Mouse (Mus musculus): ENCODE measurements around the gene Ergic2. TPM values are rescaled to one million over a fixed set of nuclear protein-coding genes. Genes with fewer than 3 reads are reported as not detected.

Ergic2 gene
- polyA plus RNA-seq, 1 experiment from 2014 or later = 213 TPM

- no peak for ATAC-seq (replicated peaks; ENCODE audit: low FRiP score)
- no peak for DNase-seq (ENCODE audit: low spot score)
- no peak overlapping the region for H3K9ac ChIP-seq (ENCODE audit: low read length)
These were observed 36.5 kb upstream of the Ergic2 start for GRCm38 (mm10) chr6:148248625-148249024.

GRCm38 (mm10) chr6:148246544-148246943 is 34.4 kb upstream of the Ergic2 start:
- Histone ChIP-seq H3K27me3 (ENCODE audit: control insufficient read depth, insufficient read depth, low read length) (no peaks in the 10 kb centered on the region), H3K27ac (ENCODE audit: low read depth, low read length) (no peak overlapping the region), H3K9ac (ENCODE audit: low read length) (no peak overlapping the region), H3K4me2 (ENCODE audit: low read depth, low read length, severe bottlenecking) (no peak overlapping the region), H3K4me3 (ENCODE audit: low read depth, low read length) (no peak overlapping the region), H3K36me3 (ENCODE audit: control insufficient read depth, insufficient read depth, low read length) (no peaks in the 10 kb centered on the region), H3K4me1 (replicated peaks; ENCODE audit: control insufficient read depth, insufficient read depth, low read length) (no peaks in the 10 kb centered on the region), H3K9me3 (ENCODE audit: control insufficient read depth, low read length) (no peaks in the 10 kb centered on the region)
- WGBS = 82% methylated on average over 7 of the region's 7 CpGs
- no peak for ATAC-seq (replicated peaks; ENCODE audit: low FRiP score)
- no peak for DNase-seq (ENCODE audit: low spot score)

More at GRCm38 (mm10) chr6:148248625-148249024, 36.5 kb upstream of the Ergic2 start:
- WGBS = 65% methylated on average over 2 of the region's 2 CpGs
- H3K4me1 ChIP-seq (replicated peaks; ENCODE audit: control insufficient read depth, insufficient read depth, low read length) = no peaks in the 10 kb centered on the region
- H3K4me3 ChIP-seq (ENCODE audit: low read depth, low read length) = no peak overlapping the region
- H3K9me3 ChIP-seq (ENCODE audit: control insufficient read depth, low read length) = no peaks in the 10 kb centered on the region
- no peak overlapping the region for H3K4me2 ChIP-seq (ENCODE audit: low read depth, low read length, severe bottlenecking)
- H3K36me3 ChIP-seq (ENCODE audit: control insufficient read depth, insufficient read depth, low read length) = no peaks in the 10 kb centered on the region
- H3K27me3 ChIP-seq (ENCODE audit: control insufficient read depth, insufficient read depth, low read length) = no peaks in the 10 kb centered on the region
- H3K27ac ChIP-seq (ENCODE audit: low read depth, low read length) = no peak overlapping the region

GRCm38 (mm10) chr6:148244836-148245235 is 32.7 kb upstream of the Ergic2 start:
- H3K4me3 ChIP-seq (ENCODE audit: low read depth, low read length) = no peak overlapping the region

GRCm38 (mm10) chr6:148242304-148242703 is 30.1 kb upstream of the Ergic2 start:
- no peak overlapping the region for H3K4me3 ChIP-seq (ENCODE audit: low read depth, low read length)
- no peak for ATAC-seq (replicated peaks; ENCODE audit: low FRiP score)
- H3K36me3 ChIP-seq (ENCODE audit: control insufficient read depth, insufficient read depth, low read length) = no peaks in the 10 kb centered on the region
- no peak overlapping the region for H3K27ac ChIP-seq (ENCODE audit: low read depth, low read length)
- H3K9ac ChIP-seq (ENCODE audit: low read length) = no peak overlapping the region
- H3K9me3 ChIP-seq (ENCODE audit: control insufficient read depth, low read length) = no peaks in the 10 kb centered on the region
- H3K4me1 ChIP-seq (replicated peaks; ENCODE audit: control insufficient read depth, insufficient read depth, low read length) = no peaks in the 10 kb centered on the region
- H3K27me3 ChIP-seq (ENCODE audit: control insufficient read depth, insufficient read depth, low read length) = no peaks in the 10 kb centered on the region
- WGBS = 73% methylated on average over 3 of the region's 3 CpGs
- DNase-seq (ENCODE audit: low spot score) = no peak
- no peak overlapping the region for H3K4me2 ChIP-seq (ENCODE audit: low read depth, low read length, severe bottlenecking)

More at GRCm38 (mm10) chr6:148244836-148245235, 32.7 kb upstream of the Ergic2 start:
- no peak overlapping the region for H3K9ac ChIP-seq (ENCODE audit: low read length)
- no peaks in the 10 kb centered on the region for H3K9me3 ChIP-seq (ENCODE audit: control insufficient read depth, low read length)
- H3K27me3 ChIP-seq (ENCODE audit: control insufficient read depth, insufficient read depth, low read length) = no peaks in the 10 kb centered on the region
- H3K4me1 ChIP-seq (replicated peaks; ENCODE audit: control insufficient read depth, insufficient read depth, low read length) = no peaks in the 10 kb centered on the region
- no peak overlapping the region for H3K27ac ChIP-seq (ENCODE audit: low read depth, low read length)
- DNase-seq (ENCODE audit: low spot score) (no peak), ATAC-seq (replicated peaks; ENCODE audit: low FRiP score) (no peak)
- 89% methylated on average over 1 of the region's 1 CpGs for WGBS
- H3K36me3 ChIP-seq (ENCODE audit: control insufficient read depth, insufficient read depth, low read length) = no peaks in the 10 kb centered on the region
- H3K4me2 ChIP-seq (ENCODE audit: low read depth, low read length, severe bottlenecking) = no peak overlapping the region

GRCm38 (mm10) chr6:148241685-148242084 is 29.5 kb upstream of the Ergic2 start:
- Histone ChIP-seq H3K27ac (ENCODE audit: low read depth, low read length) (no peak overlapping the region), H3K9ac (ENCODE audit: low read length) (no peak overlapping the region), H3K36me3 (ENCODE audit: control insufficient read depth, insufficient read depth, low read length) (no peaks in the 10 kb centered on the region), H3K27me3 (ENCODE audit: control insufficient read depth, insufficient read depth, low read length) (no peaks in the 10 kb centered on the region), H3K4me3 (ENCODE audit: low read depth, low read length) (no peak overlapping the region), H3K4me1 (replicated peaks; ENCODE audit: control insufficient read depth, insufficient read depth, low read length) (no peaks in the 10 kb centered on the region), H3K4me2 (ENCODE audit: low read depth, low read length, severe bottlenecking) (no peak overlapping the region), H3K9me3 (ENCODE audit: control insufficient read depth, low read length) (no peaks in the 10 kb centered on the region)
- no peak for DNase-seq (ENCODE audit: low spot score)
- ATAC-seq (replicated peaks; ENCODE audit: low FRiP score) = no peak
- WGBS = 90% methylated on average over 5 of the region's 5 CpGs

- H3K36me3 ChIP-seq (ENCODE audit: control insufficient read depth, insufficient read depth, low read length) = no peaks in the 10 kb centered on the region
- ATAC-seq (replicated peaks; ENCODE audit: low FRiP score) (no peak), DNase-seq (ENCODE audit: low spot score) (no peak)
- no peaks in the 10 kb centered on the region for H3K9me3 ChIP-seq (ENCODE audit: control insufficient read depth, low read length)
- 91% methylated on average over 1 of the region's 1 CpGs for WGBS
- H3K4me1 ChIP-seq (replicated peaks; ENCODE audit: control insufficient read depth, insufficient read depth, low read length) = no peaks in the 10 kb centered on the region
- H3K9ac ChIP-seq (ENCODE audit: low read length) = no peak overlapping the region
- no peak overlapping the region for H3K4me3 ChIP-seq (ENCODE audit: low read depth, low read length)
- H3K27me3 ChIP-seq (ENCODE audit: control insufficient read depth, insufficient read depth, low read length) = no peaks in the 10 kb centered on the region
- H3K4me2 ChIP-seq (ENCODE audit: low read depth, low read length, severe bottlenecking) = no peak overlapping the region
- no peak overlapping the region for H3K27ac ChIP-seq (ENCODE audit: low read depth, low read length)
These were observed 27.1 kb upstream of the Ergic2 start for GRCm38 (mm10) chr6:148239311-148239710.

GRCm38 (mm10) chr6:148237453-148237852 is 25.3 kb upstream of the Ergic2 start:
- no peak for ATAC-seq (replicated peaks; ENCODE audit: low FRiP score)
- no peaks in the 10 kb centered on the region for H3K4me1 ChIP-seq (replicated peaks; ENCODE audit: control insufficient read depth, insufficient read depth, low read length)
- no peaks in the 10 kb centered on the region for H3K9me3 ChIP-seq (ENCODE audit: control insufficient read depth, low read length)
- H3K9ac ChIP-seq (ENCODE audit: low read length) = no peak overlapping the region
- H3K27me3 ChIP-seq (ENCODE audit: control insufficient read depth, insufficient read depth, low read length) = no peaks in the 10 kb centered on the region
- no peak overlapping the region for H3K4me2 ChIP-seq (ENCODE audit: low read depth, low read length, severe bottlenecking)
- no peak for DNase-seq (ENCODE audit: low spot score)
- H3K36me3 ChIP-seq (ENCODE audit: control insufficient read depth, insufficient read depth, low read length) = no peaks in the 10 kb centered on the region
- no peak overlapping the region for H3K4me3 ChIP-seq (ENCODE audit: low read depth, low read length)
- H3K27ac ChIP-seq (ENCODE audit: low read depth, low read length) = no peak overlapping the region
- WGBS = 63% methylated on average over 5 of the region's 5 CpGs

- Histone ChIP-seq H3K9ac (ENCODE audit: low read length) (no peak overlapping the region), H3K4me3 (ENCODE audit: low read depth, low read length) (no peak overlapping the region), H3K4me2 (ENCODE audit: low read depth, low read length, severe bottlenecking) (no peak overlapping the region), H3K4me1 (replicated peaks; ENCODE audit: control insufficient read depth, insufficient read depth, low read length) (no peaks in the 10 kb centered on the region), H3K27ac (ENCODE audit: low read depth, low read length) (no peak overlapping the region), H3K9me3 (ENCODE audit: control insufficient read depth, low read length) (no peaks in the 10 kb centered on the region), H3K36me3 (ENCODE audit: control insufficient read depth, insufficient read depth, low read length) (no peaks in the 10 kb centered on the region), H3K27me3 (ENCODE audit: control insufficient read depth, insufficient read depth, low read length) (no peaks in the 10 kb centered on the region)
- ATAC-seq (replicated peaks; ENCODE audit: low FRiP score) (no peak), DNase-seq (ENCODE audit: low spot score) (no peak)
- 84% methylated on average over 3 of the region's 3 CpGs for WGBS
These were observed 22.1 kb upstream of the Ergic2 start for GRCm38 (mm10) chr6:148234105-148234828.

- no peak for ATAC-seq (replicated peaks; ENCODE audit: low FRiP score)
- no peaks in the 10 kb centered on the region for H3K9me3 ChIP-seq (ENCODE audit: control insufficient read depth, low read length)
- no peaks in the 10 kb centered on the region for H3K36me3 ChIP-seq (ENCODE audit: control insufficient read depth, insufficient read depth, low read length)
- WGBS = 59% methylated on average over 3 of the region's 3 CpGs
- DNase-seq (ENCODE audit: low spot score) = no peak
- H3K27ac ChIP-seq (ENCODE audit: low read depth, low read length) = no peak overlapping the region
- H3K4me1 ChIP-seq (replicated peaks; ENCODE audit: control insufficient read depth, insufficient read depth, low read length) = no peaks in the 10 kb centered on the region
- H3K9ac ChIP-seq (ENCODE audit: low read length) = no peak overlapping the region
- no peaks in the 10 kb centered on the region for H3K27me3 ChIP-seq (ENCODE audit: control insufficient read depth, insufficient read depth, low read length)
- no peak overlapping the region for H3K4me3 ChIP-seq (ENCODE audit: low read depth, low read length)
- H3K4me2 ChIP-seq (ENCODE audit: low read depth, low read length, severe bottlenecking) = no peak overlapping the region
These were observed 15.4 kb upstream of the Ergic2 start for GRCm38 (mm10) chr6:148227542-148227941.

All from forebrain, embryonic 11.5 days (tissue).